Mouse (Mus musculus): ENCODE measurements around the gene Tcte3. TPM values are rescaled to one million over a fixed set of nuclear protein-coding genes. Genes with fewer than 3 reads are reported as not detected.
"Not testable (repeated sequence)": the region's sequence is repeated elsewhere in the genome, so short reads cannot be mapped to it uniquely, and the experiment has no call there.

Tcte3 gene
- polyA plus RNA-seq, 1 experiment: not detected

GRCm38 (mm10) chr17:15025513-15025912, 15.8 kb downstream of the Tcte3 start:
- H3K36me3 ChIP-seq (ENCODE audit: control insufficient read depth, insufficient read depth, low read length); H3K4me3 ChIP-seq (ENCODE audit: control insufficient read depth, insufficient read depth, low read length); H3K27ac ChIP-seq (ENCODE audit: control insufficient read depth, insufficient read depth, low read length); H3K27me3 ChIP-seq (ENCODE audit: control insufficient read depth, insufficient read depth, low read length); H3K4me1 ChIP-seq (replicated peaks; ENCODE audit: control insufficient read depth, insufficient read depth, low read length); DNase-seq: not testable (repeated sequence)
- WGBS: no CpG with 5 or more reads among the region's 6 CpGs

- H3K27me3 ChIP-seq (ENCODE audit: control insufficient read depth, insufficient read depth, low read length); H3K27ac ChIP-seq (ENCODE audit: control insufficient read depth, insufficient read depth, low read length); H3K36me3 ChIP-seq (ENCODE audit: control insufficient read depth, insufficient read depth, low read length); H3K4me3 ChIP-seq (ENCODE audit: control insufficient read depth, insufficient read depth, low read length); DNase-seq; H3K4me1 ChIP-seq (replicated peaks; ENCODE audit: control insufficient read depth, insufficient read depth, low read length): not testable (repeated sequence)
- no CpG with 5 or more reads among the region's 48 CpGs for WGBS
Measured at GRCm38 (mm10) chr17:15024502-15025193, 16.6 kb downstream of the Tcte3 start.

GRCm38 (mm10) chr17:15023878-15024492, 17.3 kb downstream of the Tcte3 start:
- not testable (repeated sequence) for H3K36me3 ChIP-seq (ENCODE audit: control insufficient read depth, insufficient read depth, low read length); H3K27me3 ChIP-seq (ENCODE audit: control insufficient read depth, insufficient read depth, low read length); DNase-seq; H3K27ac ChIP-seq (ENCODE audit: control insufficient read depth, insufficient read depth, low read length); H3K4me1 ChIP-seq (replicated peaks; ENCODE audit: control insufficient read depth, insufficient read depth, low read length); H3K4me3 ChIP-seq (ENCODE audit: control insufficient read depth, insufficient read depth, low read length)
- no CpG with 5 or more reads among the region's 97 CpGs for WGBS

- not testable (repeated sequence) for H3K36me3 ChIP-seq (ENCODE audit: control insufficient read depth, insufficient read depth, low read length); H3K4me1 ChIP-seq (replicated peaks; ENCODE audit: control insufficient read depth, insufficient read depth, low read length); H3K4me3 ChIP-seq (ENCODE audit: control insufficient read depth, insufficient read depth, low read length); H3K27ac ChIP-seq (ENCODE audit: control insufficient read depth, insufficient read depth, low read length); H3K27me3 ChIP-seq (ENCODE audit: control insufficient read depth, insufficient read depth, low read length); DNase-seq
- WGBS: 88% methylated on average over 3 of the region's 3 CpGs
Measured at GRCm38 (mm10) chr17:15021503-15022220, 19.6 kb downstream of the Tcte3 start.

- not testable (repeated sequence) for DNase-seq; H3K36me3 ChIP-seq (ENCODE audit: control insufficient read depth, insufficient read depth, low read length); H3K4me1 ChIP-seq (replicated peaks; ENCODE audit: control insufficient read depth, insufficient read depth, low read length); H3K27ac ChIP-seq (ENCODE audit: control insufficient read depth, insufficient read depth, low read length); H3K4me3 ChIP-seq (ENCODE audit: control insufficient read depth, insufficient read depth, low read length); H3K27me3 ChIP-seq (ENCODE audit: control insufficient read depth, insufficient read depth, low read length)
- WGBS: no CpG with 5 or more reads among the region's 60 CpGs
Measured at GRCm38 (mm10) chr17:15009706-15010413, 31.4 kb downstream of the Tcte3 start, which contains the start of gene Gm3435. TSS of gene Gm3435 (plus strand) at chr17:15010176.

GRCm38 (mm10) chr17:15009088-15009487, 32.2 kb downstream of the Tcte3 start:
- not testable (repeated sequence) for H3K36me3 ChIP-seq (ENCODE audit: control insufficient read depth, insufficient read depth, low read length); DNase-seq; H3K4me1 ChIP-seq (replicated peaks; ENCODE audit: control insufficient read depth, insufficient read depth, low read length); H3K4me3 ChIP-seq (ENCODE audit: control insufficient read depth, insufficient read depth, low read length); H3K27me3 ChIP-seq (ENCODE audit: control insufficient read depth, insufficient read depth, low read length); H3K27ac ChIP-seq (ENCODE audit: control insufficient read depth, insufficient read depth, low read length)
- WGBS: no CpG with 5 or more reads among the region's 3 CpGs

- H3K4me1 ChIP-seq (replicated peaks; ENCODE audit: control insufficient read depth, insufficient read depth, low read length); H3K36me3 ChIP-seq (ENCODE audit: control insufficient read depth, insufficient read depth, low read length); H3K4me3 ChIP-seq (ENCODE audit: control insufficient read depth, insufficient read depth, low read length); H3K27me3 ChIP-seq (ENCODE audit: control insufficient read depth, insufficient read depth, low read length); H3K27ac ChIP-seq (ENCODE audit: control insufficient read depth, insufficient read depth, low read length); DNase-seq: not testable (repeated sequence)
- no CpG with 5 or more reads among the region's 4 CpGs for WGBS
Measured at GRCm38 (mm10) chr17:15000047-15000446, 41.2 kb downstream of the Tcte3 start.

GRCm38 (mm10) chr17:14994140-14994539, 47.1 kb downstream of the Tcte3 start:
- DNase-seq; H3K36me3 ChIP-seq (ENCODE audit: control insufficient read depth, insufficient read depth, low read length); H3K4me3 ChIP-seq (ENCODE audit: control insufficient read depth, insufficient read depth, low read length); H3K27ac ChIP-seq (ENCODE audit: control insufficient read depth, insufficient read depth, low read length); H3K27me3 ChIP-seq (ENCODE audit: control insufficient read depth, insufficient read depth, low read length); H3K4me1 ChIP-seq (replicated peaks; ENCODE audit: control insufficient read depth, insufficient read depth, low read length): not testable (repeated sequence)
- WGBS: no CpG with 5 or more reads among the region's 5 CpGs

GRCm38 (mm10) chr17:14993139-14993832, 48.0 kb downstream of the Tcte3 start:
- DNase-seq; H3K4me1 ChIP-seq (replicated peaks; ENCODE audit: control insufficient read depth, insufficient read depth, low read length); H3K4me3 ChIP-seq (ENCODE audit: control insufficient read depth, insufficient read depth, low read length); H3K27me3 ChIP-seq (ENCODE audit: control insufficient read depth, insufficient read depth, low read length); H3K36me3 ChIP-seq (ENCODE audit: control insufficient read depth, insufficient read depth, low read length); H3K27ac ChIP-seq (ENCODE audit: control insufficient read depth, insufficient read depth, low read length): not testable (repeated sequence)
- no CpG with 5 or more reads among the region's 47 CpGs for WGBS

- no CpG with 5 or more reads among the region's 98 CpGs for WGBS
- not testable (repeated sequence) for H3K4me3 ChIP-seq (ENCODE audit: control insufficient read depth, insufficient read depth, low read length)
Measured at GRCm38 (mm10) chr17:14992522-14993138, 48.7 kb downstream of the Tcte3 start.

More at GRCm38 (mm10) chr17:14992522-14993138, 48.7 kb downstream of the Tcte3 start:
- not testable (repeated sequence) for H3K27ac ChIP-seq (ENCODE audit: control insufficient read depth, insufficient read depth, low read length); H3K4me1 ChIP-seq (replicated peaks; ENCODE audit: control insufficient read depth, insufficient read depth, low read length); H3K36me3 ChIP-seq (ENCODE audit: control insufficient read depth, insufficient read depth, low read length); DNase-seq; H3K27me3 ChIP-seq (ENCODE audit: control insufficient read depth, insufficient read depth, low read length)

Data from thymus, adult 2 months (tissue).